Mouse (Mus musculus): ENCODE results near the gene 2410015M20Rik.

- TF ChIP-seq CTCF (IDR thresholded peaks at IDR 0.05; ENCODE audit: low read depth) (no peak), EP300 (IDR thresholded peaks at IDR 0.05; ENCODE audit: low read depth) (no peak)
These were observed 21.8 kb downstream of the 2410015M20Rik start for GRCm38 (mm10) chr17:56587773-56588172.
